Mouse (Mus musculus) frontal cortex, postnatal 25 days (tissue): ENCODE data around the gene H60b.
"Not testable (repeated sequence)": the region's sequence is repeated elsewhere in the genome, so short reads cannot be mapped to it uniquely, and the experiment has no call there.

Source experiments
- DNase-seq, 2 experiments: peaks; one replicate each; pipeline ENCODE4 v3.0.0; 2022; ENCODE audit warnings: low spot score in 2 of 2

The H60b gene

DNA sequence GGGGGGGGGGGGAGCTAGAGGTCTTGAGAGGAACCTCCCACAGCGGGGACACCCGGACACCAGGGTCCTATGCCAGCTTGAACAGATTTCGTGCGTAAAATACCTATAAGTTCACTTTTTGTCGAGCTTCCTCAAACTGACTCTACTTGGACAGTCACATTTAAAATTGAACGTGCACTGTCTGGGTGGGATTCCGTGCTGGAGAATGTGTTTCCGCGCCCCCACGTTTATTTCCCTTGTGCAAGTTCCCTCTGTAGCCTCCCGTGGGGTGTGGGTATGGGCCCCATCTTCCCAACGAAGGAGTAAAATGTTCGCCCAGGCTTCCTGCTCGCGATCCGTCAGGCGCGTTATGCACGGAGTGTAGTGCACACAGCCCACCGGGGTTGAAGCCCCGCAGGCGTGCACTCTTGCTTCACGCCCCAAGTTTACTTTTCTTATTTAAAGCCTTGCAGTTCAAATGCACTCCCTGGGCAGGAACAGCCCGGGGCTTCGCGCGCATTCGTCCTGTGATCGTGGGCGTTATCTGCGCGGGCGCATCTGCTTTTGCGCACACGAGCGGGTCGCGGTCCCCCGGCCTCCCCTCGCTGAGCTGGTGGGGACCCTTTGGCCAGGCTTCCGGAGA, 115.4 kb downstream of the H60b start:
- no peak for DNase-seq

DNA sequence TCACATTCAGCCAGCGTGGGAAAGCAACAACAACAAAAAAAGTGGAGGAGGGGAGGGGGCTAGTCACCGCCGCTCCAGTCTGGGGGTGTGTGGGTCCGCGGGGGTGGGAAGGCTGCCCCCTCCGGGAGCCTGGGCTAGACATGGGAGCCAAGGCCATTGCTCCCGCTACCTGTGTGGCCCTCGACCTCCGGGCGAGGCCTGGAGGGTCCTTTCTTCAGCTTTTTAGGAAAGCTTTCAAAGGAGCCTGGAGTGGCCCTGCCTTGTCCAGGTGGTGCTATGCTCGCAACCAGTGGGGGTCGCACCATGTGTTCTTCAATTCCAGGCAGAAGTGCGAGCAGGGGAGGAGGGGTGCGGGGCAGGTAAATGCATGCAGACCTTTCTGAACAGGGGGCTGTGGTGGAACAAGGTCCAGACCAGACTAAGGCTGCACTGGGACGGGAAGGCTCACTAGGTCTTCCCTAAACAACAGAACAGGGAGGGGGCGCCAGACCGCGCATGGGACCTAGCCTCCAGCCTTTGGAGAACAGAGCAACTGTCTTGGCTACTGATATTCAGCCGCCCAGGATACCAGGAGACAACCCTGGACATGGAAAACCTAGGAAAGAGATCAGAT, 116.2 kb downstream of the H60b start:
- DNase-seq: no peak

DNA sequence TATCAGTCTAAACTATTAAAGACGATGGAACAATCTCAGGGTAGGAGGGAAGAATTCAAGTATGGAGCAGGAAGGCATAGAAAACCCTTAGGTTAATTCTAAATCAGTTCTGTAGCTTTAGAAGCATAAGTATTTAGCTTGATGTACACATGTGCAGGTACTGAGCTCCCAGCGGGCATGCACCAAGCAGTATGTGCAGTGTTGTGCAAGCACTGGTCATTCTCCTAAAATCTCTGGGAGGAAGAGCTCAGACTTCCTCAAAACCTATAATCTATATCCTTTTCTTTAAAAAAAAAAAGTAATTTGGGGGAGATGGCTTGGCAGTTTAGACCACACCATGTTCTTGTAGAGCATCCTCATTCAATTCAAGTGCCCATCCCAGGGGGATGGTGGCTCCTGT, 120.1 kb downstream of the H60b start:
- DNase-seq: not testable (repeated sequence)

- no peak for DNase-seq
These were observed 124.4 kb downstream of the H60b start for GRCm38 (mm10) chr10:22282816-22283215.

GRCm38 (mm10) chr10:22295676-22296075, 137.3 kb downstream of the H60b start:
- DNase-seq: no peak

DNA sequence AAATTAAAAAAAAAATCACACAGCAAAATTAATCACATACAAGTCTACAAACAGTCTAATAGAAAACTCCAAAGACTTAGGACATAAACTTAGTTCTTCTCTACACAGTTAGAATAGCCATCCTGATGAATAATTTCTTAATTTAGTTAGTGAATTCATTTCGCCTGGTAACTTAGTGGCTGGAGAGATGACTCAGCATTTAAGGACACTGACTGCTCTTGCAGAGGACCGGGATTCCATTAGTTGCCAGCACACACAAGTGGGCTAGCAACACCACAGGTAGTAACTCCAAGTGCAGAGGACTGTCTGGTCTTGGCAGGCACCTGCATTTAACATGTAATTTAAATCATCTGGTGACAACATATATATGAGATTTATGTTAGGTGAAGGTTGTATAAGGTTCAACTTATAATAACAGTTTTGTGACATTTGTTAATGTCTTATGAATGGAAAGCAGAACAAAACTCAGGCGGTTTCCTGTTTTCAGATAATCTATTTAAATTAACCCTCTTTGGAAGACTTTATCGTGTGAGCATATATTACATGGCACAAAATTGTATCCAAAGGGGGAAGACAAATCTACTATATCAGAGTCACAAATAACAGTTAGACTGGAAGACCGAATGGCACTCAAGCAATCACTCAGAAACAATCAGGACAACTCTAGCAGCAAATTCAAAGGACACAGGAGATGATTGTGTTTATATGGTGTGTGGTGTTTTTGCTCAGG, 138.8 kb downstream of the H60b start:
- no peak for DNase-seq

GRCm38 (mm10) chr10:22297766-22298461, 139.5 kb downstream of the H60b start:
- no peak for DNase-seq

GRCm38 (mm10) chr10:22299324-22299723, 140.9 kb downstream of the H60b start:
- no peak for DNase-seq

- DNase-seq: no peak
These were observed 143.3 kb downstream of the H60b start for GRCm38 (mm10) chr10:22301641-22302040.

DNA sequence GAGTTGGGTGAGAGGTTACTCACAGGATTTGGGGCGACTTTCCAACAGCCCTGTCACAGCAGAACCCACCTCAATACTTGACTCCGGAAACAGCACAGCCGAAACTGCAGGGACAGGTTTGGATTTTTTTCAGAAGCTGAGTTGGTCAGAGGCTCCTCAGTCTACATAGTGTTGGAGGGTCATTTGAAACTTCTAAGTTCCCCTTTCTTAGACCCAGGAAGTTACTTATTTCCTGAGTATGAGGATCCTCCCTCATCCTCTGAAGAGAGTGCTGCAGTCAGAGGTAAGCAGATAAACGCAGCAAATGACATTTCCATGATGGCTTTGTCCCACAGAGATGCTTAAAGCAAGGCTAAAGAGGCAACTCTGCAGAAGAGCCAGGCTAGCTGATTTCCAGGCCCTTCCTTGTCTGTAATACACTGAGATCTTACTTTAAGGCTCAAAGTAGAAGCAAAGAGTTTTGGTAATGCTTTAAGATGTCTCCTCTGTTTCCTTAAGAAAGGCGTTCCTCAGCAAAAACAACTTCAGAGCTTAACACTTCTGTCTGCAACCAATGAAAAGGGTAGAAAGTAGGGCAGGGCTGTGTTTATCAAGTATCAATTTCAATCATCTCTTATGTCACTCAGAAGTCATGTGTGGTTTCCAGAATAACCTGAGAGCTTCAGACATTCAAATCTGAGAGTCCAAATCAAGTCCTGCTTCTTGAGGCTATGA, 144.1 kb downstream of the H60b start:
- DNase-seq: no peak

DNA sequence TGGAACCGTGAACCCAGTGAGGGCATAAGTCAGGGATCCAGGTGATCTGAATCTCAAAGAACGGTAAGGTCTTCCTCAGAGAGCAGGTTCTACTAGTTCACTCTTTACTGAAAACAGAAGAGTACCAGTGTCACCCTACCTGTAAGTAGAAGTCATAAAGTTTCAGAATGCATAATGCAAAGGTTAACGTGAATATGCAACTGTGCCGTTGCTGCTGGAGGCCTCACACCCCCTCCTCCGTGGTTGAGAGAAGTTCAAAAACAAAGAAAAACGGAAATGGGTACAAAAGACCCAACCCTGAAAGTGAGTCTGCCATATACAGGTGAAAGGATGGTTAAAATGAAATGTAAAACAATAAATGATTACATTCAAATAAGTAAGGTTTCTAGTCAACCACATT, 145.3 kb downstream of the H60b start:
- no peak for DNase-seq

DNA sequence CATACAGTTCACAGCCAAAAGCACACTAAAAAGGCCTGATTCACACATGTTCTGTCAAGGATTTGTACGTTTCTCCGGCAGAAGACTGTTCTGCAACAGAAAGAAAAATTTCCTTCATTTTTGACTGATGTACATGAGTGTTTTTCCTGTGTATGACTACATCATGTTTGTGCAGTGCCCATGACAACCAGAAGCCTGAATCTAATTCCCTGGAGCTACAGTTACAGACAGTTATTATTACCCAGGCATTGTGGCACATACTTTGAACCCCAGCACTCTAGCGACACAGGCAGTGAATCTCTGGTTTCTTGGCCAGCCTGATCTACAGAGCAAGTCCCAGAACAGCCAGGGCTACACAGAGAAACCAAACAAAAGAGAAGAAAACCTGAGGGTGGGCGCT, 147.4 kb downstream of the H60b start:
- DNase-seq: no peak

DNA sequence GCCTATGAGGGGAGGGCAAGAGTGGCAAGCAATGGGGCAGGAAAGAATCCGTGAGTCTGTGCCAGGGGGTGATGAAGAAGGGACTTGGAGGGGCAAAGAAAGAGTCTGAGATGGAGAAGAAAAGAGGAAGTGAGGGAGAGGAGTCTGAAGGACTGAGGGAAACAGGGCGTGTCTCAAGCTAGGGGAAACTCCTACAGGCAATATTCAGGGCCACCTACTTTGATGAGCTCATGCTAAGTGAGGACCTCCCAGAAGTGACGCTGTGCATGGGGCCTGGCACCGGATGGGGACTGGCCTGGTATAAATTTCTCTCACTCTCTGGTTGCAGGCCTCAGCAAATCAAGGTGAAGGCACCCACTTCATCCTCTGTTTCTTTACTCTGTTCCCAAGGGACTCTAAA, 148.1 kb downstream of the H60b start:
- DNase-seq: no peak

- no peak for DNase-seq
These were observed 149.8 kb downstream of the H60b start for GRCm38 (mm10) chr10:22308221-22308620.

DNA sequence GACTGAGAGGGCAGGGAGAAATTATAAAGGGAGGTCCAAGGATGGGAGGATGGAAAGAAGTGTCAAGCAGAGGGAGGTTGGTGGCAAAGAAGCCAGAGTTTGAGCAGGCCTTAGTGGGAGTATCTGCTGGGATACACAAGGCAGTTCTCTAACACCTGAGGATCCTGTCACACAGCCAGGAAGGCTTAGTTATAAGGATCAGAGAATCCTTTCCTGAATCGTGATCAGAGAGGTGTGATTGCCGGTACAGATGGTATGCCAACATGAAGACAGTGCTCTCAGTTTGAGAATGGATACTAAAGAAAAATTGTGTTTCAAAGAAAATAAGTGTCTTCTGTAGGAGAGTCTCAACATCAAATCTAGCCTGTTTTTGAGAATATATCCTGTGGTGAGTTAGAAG, 164.5 kb downstream of the H60b start:
- no peak for DNase-seq
